ENCODE assay signal across 9 mouse cellular contexts in genomic region chr9:118705381-118706074, GRCm38 (mm10).
A peak's percentile ranks its signal among the peaks of the same experiment; 100 is the strongest.
DNase-seq lines count a peak whose midpoint lies in the region; ATAC-seq and TF ChIP-seq lines count a peak whose summit lies in the region.
"Had no signal": no experiment of that assay in that cellular context is flagged by ENCODE, and none has a peak within 500 bp of the region (broad histone marks: within the 10 kb centered on the region; RNA-seq: fewer than 3 reads in every experiment).

No protein-coding gene starts in this region.

- peak; percentile 28 for DNase-seq in adrenal gland, adult 8-10 months
- DNase-seq in adrenal gland, adult 18-20 months (ENCODE audit: low spot score in 2 of 2), result no peak
- DNase-seq in CH12.LX (ENCODE audit: extremely low read depth), result peak; percentile 16
- DNase-seq in lung, postnatal 10 days, result peak; percentile 61
- no peak for DNase-seq in gastrocnemius, postnatal 4 days (ENCODE audit: low spot score in 2 of 2)
- no peak for DNase-seq in right cerebral cortex, adult 2 months (ENCODE audit: low spot score in 2 of 2)
- no peak for DNase-seq in cerebellum, adult 9-10 months

- in situ Hi-C loops in CH12.LX (cut with MboI; ENCODE audit: low pct_ligation_motif_present, low pct_unique_long_range_greater_than_20kb, low sequenced_read_pairs), result no loop called here

- no peaks in the 10 kb centered on the region for H3K79me2 ChIP-seq in CH12.LX (replicated peaks; ENCODE audit: control insufficient read depth, extremely low read depth, insufficient read depth, poor library complexity, severe bottlenecking)

- H3K27ac ChIP-seq in CH12.LX (ENCODE audit: insufficient read depth, low read depth), result no peak overlapping the region
- H3K27ac ChIP-seq in intestine, embryonic 16.5 days (ENCODE audit: low read length), result peak overlapping the region; percentile 42; the same call in 1 of the 2 replicates

- peaks cover 8% of the 10 kb centered on the region for H3K9me3 ChIP-seq in CH12.LX (replicated peaks; ENCODE audit: low read length)
- H3K9me3 ChIP-seq in intestine, embryonic 16.5 days (ENCODE audit: control insufficient read depth, low read length), result 0 out of 2 replicates have a peak, but pooled peaks cover 2% of the 10 kb centered on the region

- peak; percentile 83 for ATAC-seq in intestine, embryonic 16.5 days

- WGBS in intestine, embryonic 16.5 days, result 39% methylated on average over 14 of the region's 14 CpGs

- no peak for TF ChIP-seq POLR2A in CH12.LX (IDR thresholded peaks at IDR 0.05; ENCODE audit: low read depth, low read length)

- no peak for TF ChIP-seq CTCF in CH12.LX (conservative IDR thresholded peaks at IDR 0.05 in 1 of 2, IDR thresholded peaks at IDR 0.05 in 1 of 2; ENCODE audit: low read depth in 2 of 2, low read length in 2 of 2)

- H3K27me3 ChIP-seq in CH12.LX (replicated peaks), result peaks cover 3% of the 10 kb centered on the region
- H3K27me3 ChIP-seq in intestine, embryonic 16.5 days (replicated peaks; ENCODE audit: control insufficient read depth, insufficient read depth, low read length), result no peaks in the 10 kb centered on the region

- H3K9ac ChIP-seq in CH12.LX (ENCODE audit: insufficient read depth, low read depth), result no peak overlapping the region
- no peak overlapping the region for H3K9ac ChIP-seq in intestine, embryonic 16.5 days (ENCODE audit: low read depth, low read length)

- TF ChIP-seq RAD21 in CH12.LX (IDR thresholded peaks at IDR 0.05; ENCODE audit: low read depth, low read length), result no peak

- peaks cover 0 to 9% of the 10 kb centered on the region in 2 experiments; a peak in 2 of 4 replicates for H3K4me1 ChIP-seq in CH12.LX (ENCODE audit: control insufficient read depth in 1 of 2, insufficient read depth in 2 of 2)
- peaks cover 31% of the 10 kb centered on the region for H3K4me1 ChIP-seq in intestine, embryonic 16.5 days (ENCODE audit: control insufficient read depth, insufficient read depth, low read length)

- dilution Hi-C loops in CH12.LX (cut with MboI; ENCODE audit: extremely low pct_ligation_motif_present, extremely low pct_unique_long_range_greater_than_20kb, low sequenced_read_pairs), result no loop called here

- H3K4me3 ChIP-seq in CH12.LX (replicated peaks in 1 of 3; ENCODE audit: low read depth in 2 of 3, low read length in 2 of 3, poor library complexity in 1 of 3), result no peak overlapping the region
- no peak overlapping the region for H3K4me3 ChIP-seq in intestine, embryonic 16.5 days (ENCODE audit: low read length)
- H3K4me3 ChIP-seq: megakaryocyte, embryonic 14.5 days had no signal

- no peaks in the 10 kb centered on the region for H3K36me3 ChIP-seq in CH12.LX (replicated peaks in 1 of 2; ENCODE audit: control insufficient read depth in 1 of 2, insufficient read depth in 1 of 2, low read length in 1 of 2)
- 0 out of 2 replicates have a peak, but pooled peaks cover 3% of the 10 kb centered on the region for H3K36me3 ChIP-seq in intestine, embryonic 16.5 days (ENCODE audit: control insufficient read depth, insufficient read depth, low read length)

- no peak overlapping the region; the same call in 1 of the 2 replicates for H3K4me2 ChIP-seq in CH12.LX (ENCODE audit: insufficient read depth, low read depth, poor library complexity, severe bottlenecking)
- H3K4me2 ChIP-seq in intestine, embryonic 16.5 days (ENCODE audit: low read depth, low read length), result peak overlapping the region; percentile 24

- no peak for TF ChIP-seq EP300 in CH12.LX (IDR thresholded peaks at IDR 0.05; ENCODE audit: low read length)

TF ChIP-seq in CH12.LX, 34 proteins besides CTCF, POLR2A, EP300 and RAD21:
- no peak for TF ChIP-seq CHD2 (IDR thresholded peaks at IDR 0.05; ENCODE audit: low read length)
- TF ChIP-seq TBP (conservative IDR thresholded peaks at IDR 0.05; ENCODE audit: low read depth, low read length), result no peak
- TF ChIP-seq IRF4 (IDR thresholded peaks at IDR 0.05; ENCODE audit: low read depth, low read length), result no peak
- TF ChIP-seq JUND (conservative IDR thresholded peaks at IDR 0.05; ENCODE audit: low read depth, low read length), result no peak
- no peak for TF ChIP-seq E2F4 (IDR thresholded peaks at IDR 0.05; ENCODE audit: insufficient replicate concordance, low read depth, low read length)
- no peak for TF ChIP-seq JUN (IDR thresholded peaks at IDR 0.05; ENCODE audit: insufficient read depth, low read depth, low read length)
- no peak for TF ChIP-seq USF1 (IDR thresholded peaks at IDR 0.05; ENCODE audit: low read depth, low read length)
- TF ChIP-seq MAFK (IDR thresholded peaks at IDR 0.05; ENCODE audit: insufficient replicate concordance, low read length), result no peak
- TF ChIP-seq ZKSCAN1 (IDR thresholded peaks at IDR 0.05; ENCODE audit: borderline replicate concordance, low read depth, low read length), result no peak
- TF ChIP-seq BHLHE40 (IDR thresholded peaks at IDR 0.05; ENCODE audit: low read depth, low read length), result no peak

Comparison
In these comparisons a context has a peak if more than half of its experiments do, and no peak if none do; other contexts are left out.
1. DNase-seq: peak in adrenal gland, adult 8-10 months (single experiment), CH12.LX (single experiment) and lung, postnatal 10 days (single experiment); none in adrenal gland, adult 18-20 months (0 of 2), gastrocnemius, postnatal 4 days (0 of 2), right cerebral cortex, adult 2 months (0 of 2) and cerebellum, adult 9-10 months (single experiment).